Mouse (Mus musculus): ENCODE measurements around the gene Chp2. TPM values are rescaled to one million over a fixed set of nuclear protein-coding genes. Genes with fewer than 3 reads are reported as not detected.

The Chp2 gene
- total and polyA plus RNA-seq, 3 experiments: not detected

GRCm38 (mm10) chr7:122247254-122247864 is 28.1 kb downstream of the Chp2 start:
- TF ChIP-seq E2F4 (IDR thresholded peaks at IDR 0.05; ENCODE audit: insufficient replicate concordance, low read depth, low read length) (no peak), RCOR1 (conservative IDR thresholded peaks at IDR 0.05; ENCODE audit: low read depth, low read length) (0 out of 2 replicates have a peak, but pooled peaks have one; percentile 52), NELFE (IDR thresholded peaks at IDR 0.05; ENCODE audit: low read depth, low read length) (no peak), RAD21 (IDR thresholded peaks at IDR 0.05; ENCODE audit: low read depth, low read length) (no peak), PAX5 (IDR thresholded peaks at IDR 0.05; ENCODE audit: low read length) (no peak), MEF2A (IDR thresholded peaks at IDR 0.05; ENCODE audit: borderline replicate concordance, low read depth, low read length) (peak; percentile 79; the same call in 1 of the 2 replicates), CHD1 (IDR thresholded peaks at IDR 0.05; ENCODE audit: low read depth, low read length) (no peak), USF2 (conservative IDR thresholded peaks at IDR 0.05; ENCODE audit: low read depth, low read length) (no peak), POLR2AphosphoS2 (IDR thresholded peaks at IDR 0.05; ENCODE audit: low read depth, low read length) (no peak), MAZ (IDR thresholded peaks at IDR 0.05; ENCODE audit: low read depth, low read length) (peak; percentile 60), EP300 (IDR thresholded peaks at IDR 0.05; ENCODE audit: low read length) (peak; percentile 65), SIN3A (IDR thresholded peaks at IDR 0.05; ENCODE audit: low read length) (peak; percentile 65; the same call in 1 of the 2 replicates), MXI1 (IDR thresholded peaks at IDR 0.05; ENCODE audit: low read depth, low read length) (0 out of 2 replicates have a peak, but pooled peaks have one; percentile 51), ZC3H11A (IDR thresholded peaks at IDR 0.05; ENCODE audit: low read depth, low read length) (no peak), ETS1 (conservative IDR thresholded peaks at IDR 0.05; ENCODE audit: low read depth, low read length) (peak; percentile 74), NRF1 (IDR thresholded peaks at IDR 0.05; ENCODE audit: low read depth, low read length) (peak; percentile 50), GABPA (IDR thresholded peaks at IDR 0.05; ENCODE audit: insufficient replicate concordance, low read depth, low read length) (no peak), ZMIZ1 (IDR thresholded peaks at IDR 0.05; ENCODE audit: low read depth, low read length) (no peak), MYC (IDR thresholded peaks at IDR 0.05; ENCODE audit: low read depth, low read length) (no peak; the same call in 1 of the 2 replicates), MAFK (IDR thresholded peaks at IDR 0.05; ENCODE audit: insufficient replicate concordance, low read length) (0 out of 2 replicates have a peak, but pooled peaks have one; percentile 7), JUND (conservative IDR thresholded peaks at IDR 0.05; ENCODE audit: low read depth, low read length) (no peak), IRF4 (IDR thresholded peaks at IDR 0.05; ENCODE audit: low read depth, low read length) (peak; percentile 51; the same call in 1 of the 2 replicates), TCF12 (IDR thresholded peaks at IDR 0.05; ENCODE audit: low read depth, low read length) (peak; percentile 78; the same call in 1 of the 2 replicates), CTCF (conservative IDR thresholded peaks at IDR 0.05 in 1 of 2, IDR thresholded peaks at IDR 0.05 in 1 of 2; ENCODE audit: low read depth in 2 of 2, low read length in 2 of 2) (no peak), CHD2 (IDR thresholded peaks at IDR 0.05; ENCODE audit: low read length) (0 out of 2 replicates have a peak, but pooled peaks have one; percentile 29), BHLHE40 (IDR thresholded peaks at IDR 0.05; ENCODE audit: low read depth, low read length) (peak; percentile 81), KAT2A (IDR thresholded peaks at IDR 0.05; ENCODE audit: insufficient replicate concordance, low read length) (no peak), ZNF384 (IDR thresholded peaks at IDR 0.05; ENCODE audit: low read depth, low read length) (no peak), HCFC1 (IDR thresholded peaks at IDR 0.05; ENCODE audit: low read depth, low read length) (peak; percentile 49), MAX (IDR thresholded peaks at IDR 0.05; ENCODE audit: low read length) (peak; percentile 75; the same call in 1 of the 2 replicates), USF1 (IDR thresholded peaks at IDR 0.05; ENCODE audit: low read depth, low read length) (no peak), UBTF (IDR thresholded peaks at IDR 0.05; ENCODE audit: low read depth, low read length) (no peak), POLR2A (IDR thresholded peaks at IDR 0.05; ENCODE audit: low read depth, low read length) (peak; percentile 32; the same call in 1 of the 2 replicates), SMC3 (IDR thresholded peaks at IDR 0.05; ENCODE audit: low read depth, low read length) (peak; percentile 4; the same call in 1 of the 2 replicates), TBP (conservative IDR thresholded peaks at IDR 0.05; ENCODE audit: low read depth, low read length) (0 out of 2 replicates have a peak, but pooled peaks have one; percentile 38), JUN (IDR thresholded peaks at IDR 0.05; ENCODE audit: insufficient read depth, low read depth, low read length) (no peak), ELF1 (IDR thresholded peaks at IDR 0.05; ENCODE audit: low read depth, low read length) (peak; percentile 69), ZKSCAN1 (IDR thresholded peaks at IDR 0.05; ENCODE audit: borderline replicate concordance, low read depth, low read length) (no peak)
- Histone ChIP-seq H3K4me2 (ENCODE audit: insufficient read depth, low read depth, poor library complexity, severe bottlenecking) (0 out of 2 replicates have a peak overlapping the region, but pooled peaks have one; percentile 41), H3K4me1 (ENCODE audit: control insufficient read depth in 1 of 2, insufficient read depth in 2 of 2) (peaks cover 23 to 85% of the 10 kb centered on the region in 2 experiments; a peak in 3 of 4 replicates), H3K9me3 (replicated peaks; ENCODE audit: low read length) (no peaks in the 10 kb centered on the region), H3K9ac (ENCODE audit: insufficient read depth, low read depth) (no peak overlapping the region), H3K79me2 (replicated peaks; ENCODE audit: control insufficient read depth, extremely low read depth, insufficient read depth, poor library complexity, severe bottlenecking) (no peaks in the 10 kb centered on the region), H3K4me3 (replicated peaks in 1 of 3; ENCODE audit: low read depth in 2 of 3, low read length in 2 of 3, poor library complexity in 1 of 3) (peak overlapping the region in 1 of 3 experiments; percentile 13), H3K27ac (ENCODE audit: insufficient read depth, low read depth) (peak overlapping the region; percentile 65; the same call in 1 of the 2 replicates), H3K36me3 (replicated peaks in 1 of 2; ENCODE audit: control insufficient read depth in 1 of 2, insufficient read depth in 1 of 2, low read length in 1 of 2) (no peaks in the 10 kb centered on the region), H3K27me3 (replicated peaks) (no peaks in the 10 kb centered on the region)
- in situ Hi-C loops (cut with MboI; ENCODE audit: low pct_ligation_motif_present, low pct_unique_long_range_greater_than_20kb, low sequenced_read_pairs): loop anchor here (5.0 kb wide), 1 partner anchor 45 kb away; no protein-coding TSS in a partner anchor
- dilution Hi-C loops (cut with MboI; ENCODE audit: extremely low pct_ligation_motif_present, extremely low pct_unique_long_range_greater_than_20kb, low sequenced_read_pairs): no loop called here
- DNase-seq (ENCODE audit: extremely low read depth): peak; percentile 84

All from CH12.LX (cell line).